Mouse (Mus musculus): ENCODE results near the gene Kdelr3.

The Kdelr3 gene

GRCm38 (mm10) chr15:79575543-79576222 is 59.5 kb downstream of the Kdelr3 start:
- DNase-seq (ENCODE audit: low read depth, low spot score) = peak; percentile 55

GRCm38 (mm10) chr15:79576947-79577346 is 60.7 kb downstream of the Kdelr3 start:
- DNase-seq (ENCODE audit: low read depth, low spot score) = no peak
